Mouse (Mus musculus): Measurements from ENCODE around the gene 4930519G04Rik.

- no peak for TF ChIP-seq CTCF (IDR thresholded peaks at IDR 0.05; ENCODE audit: extremely low read depth, insufficient read depth, low read length)
- no peak for TF ChIP-seq POLR2A (IDR thresholded peaks at IDR 0.05; ENCODE audit: extremely low read depth, insufficient read depth, low read length)
These were observed 27.3 kb upstream of the 4930519G04Rik start for GRCm38 (mm10) chr5:114825978-114826691.
